Mouse (Mus musculus) left cerebral cortex, adult 18-20 months (tissue): Measurements from ENCODE around the gene Spsb1. TPM values are rescaled to one million over a fixed set of nuclear protein-coding genes. Genes with fewer than 3 reads are reported as not detected.

ENCODE experiments used
- DNase-seq, 2 experiments: peaks; one replicate each; pipeline ENCODE4 v3.0.0; 2021 to 2022; ENCODE audit warnings: low spot score in 2 of 2, mixed read lengths in 1 of 2
- total RNA-seq, 2 experiments: library from RNA; stranded (reverse); gene quantifications; 2 replicates each; pipeline ENCODE4 v1.2.3; 2021

The Spsb1 gene
- total RNA-seq, 2 experiments from 2014 or later = 11.1 to 13.8 TPM

DNA sequence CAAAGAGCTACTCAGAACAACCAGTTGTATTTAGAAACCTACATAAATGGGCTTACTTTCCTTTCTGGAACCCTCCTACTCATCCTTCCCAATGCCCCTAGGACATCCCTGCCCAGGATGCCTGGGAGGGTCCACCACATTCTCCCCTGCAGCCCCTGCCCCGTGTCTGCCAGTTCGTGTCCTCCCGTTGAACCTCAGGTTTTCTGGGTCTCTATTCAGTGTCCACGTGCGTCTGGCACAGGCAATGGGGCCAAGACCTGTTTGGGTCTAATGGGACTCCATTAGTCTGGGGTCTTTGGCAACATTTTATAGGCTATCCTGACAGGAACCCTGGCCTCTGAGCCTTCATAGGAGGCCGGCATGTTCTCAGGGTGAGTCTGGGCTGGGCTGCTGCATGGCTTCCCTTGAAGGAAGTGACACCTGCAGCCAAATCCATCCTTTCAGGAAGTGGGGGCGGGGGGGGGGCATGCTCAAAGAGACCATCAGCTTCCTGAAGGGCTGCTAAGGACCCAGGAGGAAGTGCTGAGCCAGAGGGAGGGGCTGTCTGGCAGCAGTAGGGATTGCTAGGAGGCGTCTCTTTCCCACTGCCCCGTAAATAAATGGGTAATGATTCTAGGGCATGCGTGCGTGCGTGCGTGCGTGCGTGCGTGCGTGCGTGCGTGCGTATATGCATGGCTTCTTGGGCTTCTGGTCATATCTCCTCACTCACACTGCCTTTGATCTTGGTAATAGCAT is 65.9 kb downstream of the Spsb1 start:
- no peak for DNase-seq

DNA sequence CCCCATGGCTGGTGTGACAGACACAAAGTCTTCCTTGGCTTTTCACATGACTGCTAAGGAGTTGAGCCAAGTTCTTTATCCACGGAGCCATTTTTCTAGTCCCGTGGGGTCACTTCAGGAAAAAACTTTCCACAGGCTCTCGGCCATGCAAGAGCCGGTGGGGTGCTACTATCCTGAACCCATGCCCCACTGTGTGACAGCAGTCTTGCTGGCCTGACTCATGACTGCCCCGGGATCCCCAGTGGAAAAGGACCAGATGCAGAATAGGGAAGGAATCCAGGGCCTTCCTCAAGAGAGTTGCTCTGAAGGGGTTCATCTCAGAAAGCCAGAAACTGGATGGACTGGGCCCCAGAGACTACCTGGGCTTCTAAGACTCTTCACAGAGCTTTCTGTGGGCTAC is 66.7 kb downstream of the Spsb1 start:
- DNase-seq = no peak

DNA sequence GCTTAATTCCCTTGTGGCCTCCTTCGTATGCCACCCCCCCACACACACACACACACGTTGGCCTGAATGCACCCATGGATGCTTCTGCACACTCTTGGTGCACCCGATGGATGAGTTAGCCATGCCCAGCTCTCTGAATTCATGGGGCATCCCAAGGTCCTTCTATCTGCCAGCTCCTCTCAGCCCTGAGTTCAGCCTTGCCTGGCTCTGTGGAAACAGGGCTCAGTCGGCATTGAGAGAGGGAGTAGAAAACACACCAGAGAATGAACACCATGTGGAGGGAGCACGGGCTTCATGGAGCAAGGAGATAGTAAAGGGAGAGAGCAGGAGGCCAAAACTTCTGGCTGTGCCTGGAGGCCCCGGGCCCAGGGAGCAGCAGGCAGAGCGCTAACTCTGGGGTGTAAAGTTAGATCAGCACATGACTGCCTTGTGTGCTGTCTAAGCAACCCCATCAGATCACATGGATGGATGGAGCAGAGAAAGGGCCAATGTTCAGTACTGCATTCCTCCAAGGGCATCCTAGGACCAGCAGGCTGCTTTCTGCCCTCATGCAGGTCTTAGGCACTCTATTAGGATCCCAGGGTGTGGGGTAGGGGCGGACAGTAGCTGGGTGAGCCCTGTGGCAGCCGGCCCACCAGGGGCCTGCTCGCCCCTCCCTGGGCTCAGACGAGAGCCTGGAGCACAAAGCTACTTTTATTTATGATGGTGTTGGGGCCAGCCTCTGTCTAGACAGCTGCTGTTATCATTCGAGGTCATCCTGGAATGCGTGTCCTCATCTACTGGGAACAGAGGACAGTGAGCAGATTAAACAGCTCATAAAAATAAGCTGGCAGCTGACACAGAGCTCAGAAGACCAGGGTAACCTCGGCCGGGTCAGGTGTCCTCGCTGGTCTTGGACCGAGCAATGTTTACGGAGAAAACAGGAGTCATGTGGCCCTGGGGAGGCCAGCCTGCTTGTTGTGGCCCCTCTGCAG is 68.3 kb downstream of the Spsb1 start:
- DNase-seq = no peak

DNA sequence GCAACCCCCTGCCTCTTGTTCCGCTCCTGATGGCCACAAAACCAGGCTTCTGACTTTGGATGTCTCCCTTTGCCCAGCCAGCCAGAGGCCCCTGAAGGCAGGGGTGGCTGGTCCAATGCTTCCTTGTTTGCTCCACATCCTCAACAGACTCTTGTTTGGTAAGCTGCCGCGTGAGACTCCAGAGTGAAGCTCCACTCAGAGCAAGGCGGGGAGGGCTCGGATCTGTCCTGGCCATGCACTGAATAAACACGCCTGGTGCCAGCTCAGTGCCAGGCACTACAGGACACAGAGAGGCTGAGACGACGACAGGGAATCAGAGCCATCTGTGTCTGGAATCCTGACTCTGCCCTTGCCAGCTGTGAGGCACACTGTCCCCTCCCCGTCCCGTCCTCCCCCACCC is 70.9 kb downstream of the Spsb1 start:
- peak in 1 of 2 experiments; percentile 23 for DNase-seq

DNA sequence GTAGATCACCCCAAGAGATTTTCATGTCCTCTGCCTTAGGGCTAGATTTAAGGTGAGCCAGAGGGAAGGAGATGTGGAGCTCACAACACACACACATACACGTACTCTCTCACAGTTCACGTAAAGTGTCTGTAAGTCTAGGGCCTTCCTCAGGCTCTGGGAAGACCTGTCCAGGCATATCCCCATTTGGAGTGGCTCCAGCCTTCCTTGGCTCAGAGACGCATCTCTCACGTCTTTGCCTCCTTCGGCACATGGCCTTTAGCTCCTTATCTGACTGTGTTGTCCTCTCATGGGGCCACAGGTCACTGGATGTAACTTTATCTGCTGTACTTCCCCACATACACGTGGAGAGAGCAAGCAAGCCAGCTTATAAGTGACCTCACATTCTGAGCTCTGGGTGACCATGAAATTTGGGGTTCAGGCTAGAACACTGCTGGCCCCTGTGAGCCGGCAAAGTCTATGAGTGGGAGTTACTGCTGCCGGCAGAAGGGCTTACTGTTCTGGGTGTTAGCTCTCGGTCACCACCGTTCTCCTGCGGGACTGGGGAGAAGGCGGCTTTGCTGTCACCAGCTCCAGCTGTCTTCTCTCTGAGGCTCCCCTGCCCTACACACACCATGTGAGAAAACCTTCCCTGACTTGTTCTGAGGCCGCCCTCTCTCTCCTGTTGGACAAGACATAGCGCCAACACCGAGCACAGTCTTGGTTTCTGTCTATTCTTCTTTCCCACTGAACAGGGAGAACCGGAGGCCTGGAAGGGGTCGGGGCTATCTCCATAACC is 72.5 kb downstream of the Spsb1 start:
- DNase-seq = no peak

DNA sequence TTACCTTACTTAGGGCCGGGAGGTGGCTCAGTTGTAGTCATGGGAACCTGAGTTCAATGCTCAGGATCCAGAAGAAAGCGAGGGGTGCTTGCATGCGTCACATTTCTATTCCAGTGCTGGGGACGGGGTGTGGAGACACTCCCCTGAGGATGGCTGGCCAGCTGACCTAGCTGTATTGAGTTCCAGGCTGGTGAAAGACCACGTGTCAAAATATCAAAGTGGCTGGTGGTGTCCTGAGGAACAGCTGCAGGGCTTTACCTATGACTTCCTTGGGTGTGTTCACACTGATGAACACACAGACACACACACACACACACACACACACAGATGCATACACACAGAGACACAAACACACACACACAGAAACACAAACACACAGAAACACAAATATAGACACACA is 73.9 kb downstream of the Spsb1 start:
- DNase-seq = no peak

DNA sequence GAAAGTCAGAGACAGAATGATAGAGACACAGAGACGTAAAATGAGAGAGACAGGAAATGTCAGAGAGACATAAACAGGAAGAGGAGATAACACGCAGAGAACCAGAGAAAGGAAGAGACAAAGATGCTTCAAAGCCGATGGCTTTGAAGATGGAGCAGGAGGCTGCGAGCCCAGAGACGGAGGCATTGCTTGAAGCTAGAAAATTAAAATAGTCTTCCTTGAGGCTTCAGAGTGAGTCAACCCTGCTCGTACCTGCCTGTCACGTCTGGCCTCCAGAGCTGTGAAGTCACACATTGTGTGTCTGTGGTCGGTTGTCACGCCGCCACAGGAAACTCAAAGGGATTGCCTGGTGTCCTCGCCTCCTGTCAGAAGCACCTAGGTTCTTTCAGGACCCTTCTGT is 74.9 kb downstream of the Spsb1 start:
- no peak for DNase-seq

DNA sequence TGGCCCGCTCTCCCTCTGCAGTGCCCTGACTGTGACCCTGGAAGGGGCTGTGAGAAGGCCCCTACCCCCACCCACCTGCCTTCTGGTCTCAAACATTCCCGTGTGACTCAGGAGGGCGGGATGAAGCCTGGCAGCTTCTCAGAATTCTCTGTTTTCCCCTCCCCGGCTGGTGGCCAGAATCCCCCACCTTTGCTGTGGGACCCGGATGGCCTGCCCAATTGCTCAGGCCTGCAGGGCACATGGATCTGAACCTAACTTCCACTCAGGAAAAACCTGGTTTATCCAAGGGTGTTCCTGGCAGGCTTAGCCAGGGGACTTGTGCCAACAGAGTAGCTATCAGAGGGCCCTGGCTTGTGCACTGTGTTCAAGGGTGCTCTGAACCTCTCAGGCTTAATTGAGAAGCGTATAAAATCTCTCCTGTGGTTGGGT is 76.8 kb downstream of the Spsb1 start:
- no peak for DNase-seq

DNA sequence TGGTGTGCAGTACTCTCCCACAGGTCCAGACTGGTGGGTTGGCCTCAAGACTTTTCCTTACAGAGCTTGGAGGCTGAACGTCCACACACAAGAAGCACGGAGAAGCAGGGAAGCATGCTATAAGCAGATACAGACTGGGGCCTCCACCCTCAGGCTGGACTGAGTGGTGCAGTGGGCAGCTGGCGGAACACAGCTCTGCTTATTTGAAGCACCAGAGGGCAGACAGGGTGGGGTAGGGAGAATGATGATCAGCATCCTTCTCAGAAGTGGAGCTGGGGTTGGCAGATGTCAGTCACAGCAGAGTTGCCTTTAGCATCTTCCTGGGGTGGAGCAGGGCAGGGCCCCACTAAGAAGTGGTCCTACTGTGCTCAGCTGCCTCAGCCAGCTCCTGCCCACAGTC is 77.6 kb downstream of the Spsb1 start:
- no peak for DNase-seq

DNA sequence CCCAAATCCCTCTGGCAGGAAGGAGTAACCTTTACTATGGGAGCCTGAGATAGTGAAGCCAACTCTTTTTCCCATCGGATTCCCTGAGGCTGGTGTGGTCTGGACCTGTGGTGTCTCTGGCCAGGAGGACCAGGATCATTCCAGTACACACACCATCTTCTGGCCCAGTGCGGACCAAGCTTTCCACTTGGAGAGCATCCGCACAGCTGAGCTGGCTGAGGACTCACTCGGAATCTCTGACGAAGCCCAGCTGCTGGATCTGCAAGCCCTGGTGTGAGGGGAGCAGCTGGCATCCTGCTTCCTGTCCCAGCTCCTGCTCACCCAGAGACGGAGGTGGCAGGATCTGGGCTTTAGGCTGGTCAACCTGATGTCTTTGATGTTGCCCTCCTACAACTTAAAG is 78.1 kb downstream of the Spsb1 start:
- no peak for DNase-seq

DNA sequence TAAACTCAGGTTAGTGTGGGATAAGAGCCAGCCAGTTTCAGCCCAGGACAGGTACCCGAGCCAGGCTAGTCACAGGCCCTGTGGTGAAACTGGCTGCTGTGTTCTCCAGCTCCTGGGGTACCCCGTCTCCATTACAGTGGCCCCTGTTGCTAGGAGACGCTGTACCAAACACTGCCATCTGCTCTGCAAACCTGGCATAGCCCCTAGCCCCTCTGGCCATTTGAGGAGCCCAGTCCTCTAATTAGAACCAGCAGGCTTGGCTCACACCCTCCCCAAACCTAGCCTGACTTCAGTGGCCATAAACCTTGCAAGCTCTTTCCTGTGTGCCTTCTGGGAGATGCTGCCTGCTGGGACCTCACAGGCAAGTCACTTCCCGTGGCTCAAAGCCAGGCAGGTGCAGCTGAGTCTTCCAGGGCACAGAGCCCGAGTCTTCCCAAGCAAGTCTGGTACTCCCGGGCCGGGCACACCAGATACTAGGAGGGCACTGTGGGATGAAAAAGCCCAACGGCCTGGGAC is 78.8 kb downstream of the Spsb1 start:
- DNase-seq = no peak

DNA sequence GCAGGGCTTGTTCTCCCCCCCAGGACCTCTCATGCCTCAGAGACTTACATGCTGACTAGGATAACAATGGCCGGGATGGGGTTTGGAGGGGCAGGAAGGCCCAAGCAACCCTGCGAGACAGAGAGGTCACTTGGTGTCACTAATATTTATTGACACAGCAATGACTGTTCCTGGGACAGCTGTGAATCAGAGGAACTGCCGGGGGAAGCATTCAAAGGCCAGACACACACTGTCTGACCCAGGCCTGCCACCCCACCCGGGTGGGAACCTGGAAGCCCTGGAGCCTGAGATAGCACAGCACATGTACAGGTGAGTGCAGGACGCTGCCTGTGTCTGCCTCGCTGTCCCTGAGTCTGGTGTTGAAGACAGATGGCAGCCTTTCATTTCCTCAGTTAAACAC is 79.5 kb downstream of the Spsb1 start:
- no peak for DNase-seq

DNA sequence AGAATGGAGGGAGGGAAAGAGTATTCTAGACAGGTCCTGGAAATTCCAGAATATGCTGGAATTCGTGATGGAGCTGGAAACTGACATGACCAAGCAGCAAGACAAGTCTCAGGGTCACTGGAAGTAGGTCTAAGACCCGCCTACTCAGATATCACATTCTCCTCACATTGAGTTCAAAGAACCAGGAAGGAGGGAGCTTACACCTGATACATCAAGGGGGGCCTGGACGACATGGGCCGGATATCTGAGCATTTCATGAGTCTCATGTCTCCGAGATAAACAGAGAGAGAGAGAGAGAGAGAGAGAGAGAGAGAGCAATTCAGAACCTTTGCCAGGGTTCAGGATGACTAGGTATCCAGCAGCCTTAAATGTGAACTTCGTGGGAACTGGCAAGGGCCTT is 82.6 kb downstream of the Spsb1 start:
- no peak for DNase-seq

DNA sequence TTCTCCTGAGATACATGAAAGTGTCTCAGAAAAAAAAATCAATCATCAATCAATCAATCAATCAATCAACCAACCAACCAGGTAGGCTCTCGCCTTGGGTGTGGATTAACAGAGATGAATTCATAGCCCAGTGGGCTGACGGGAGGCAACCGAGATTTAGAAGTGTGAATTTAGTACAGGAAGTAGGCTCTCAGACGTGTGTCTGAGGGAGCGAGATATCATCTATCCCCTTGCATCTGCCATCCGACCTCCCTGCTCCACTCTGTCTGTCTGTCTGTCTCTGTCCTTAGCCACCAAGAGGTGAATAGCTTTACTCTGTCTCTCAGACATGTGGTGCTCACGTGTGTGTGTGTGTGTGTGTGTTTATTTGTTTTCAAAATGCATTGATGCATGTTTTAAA is 83.3 kb downstream of the Spsb1 start:
- DNase-seq = no peak

DNA sequence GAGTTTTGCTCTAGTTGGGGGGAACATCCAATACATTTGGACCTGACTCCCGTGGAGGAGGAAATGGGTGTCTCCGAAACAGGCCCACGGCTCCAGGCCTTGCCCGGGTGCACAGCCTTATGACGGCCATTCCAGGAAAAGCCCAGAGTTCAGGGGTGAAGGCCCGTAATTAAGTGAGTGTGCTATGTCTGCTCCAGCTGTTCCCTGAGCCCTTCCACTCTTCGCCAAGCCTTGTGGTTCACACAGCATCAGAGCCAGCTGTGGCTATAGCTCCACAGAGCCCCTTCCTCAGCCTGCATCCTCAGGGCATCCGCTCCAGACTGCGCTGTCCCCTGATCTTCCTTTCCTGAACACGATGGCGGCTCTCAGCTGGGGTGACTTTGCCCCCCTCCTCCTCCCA is 83.8 kb downstream of the Spsb1 start:
- DNase-seq = no peak

DNA sequence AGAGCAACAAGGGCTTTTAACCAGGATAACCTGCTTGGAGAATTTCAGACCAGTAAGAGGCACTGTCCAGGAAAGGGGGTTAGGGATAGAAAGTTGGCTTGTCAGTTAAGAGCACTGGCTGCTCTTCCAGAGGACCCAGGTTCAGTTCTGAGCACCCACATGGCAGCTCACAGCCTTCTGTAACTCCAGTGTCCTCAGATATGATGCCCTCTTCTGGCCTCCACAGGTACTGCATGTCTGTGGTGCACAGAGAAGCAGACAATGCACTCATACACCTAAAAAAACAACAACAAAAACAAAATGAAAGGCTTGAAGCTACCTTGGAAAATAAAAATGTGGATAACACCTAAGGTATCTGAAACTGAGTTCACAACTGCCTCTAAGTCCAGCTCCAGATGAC is 84.4 kb downstream of the Spsb1 start:
- no peak for DNase-seq

DNA sequence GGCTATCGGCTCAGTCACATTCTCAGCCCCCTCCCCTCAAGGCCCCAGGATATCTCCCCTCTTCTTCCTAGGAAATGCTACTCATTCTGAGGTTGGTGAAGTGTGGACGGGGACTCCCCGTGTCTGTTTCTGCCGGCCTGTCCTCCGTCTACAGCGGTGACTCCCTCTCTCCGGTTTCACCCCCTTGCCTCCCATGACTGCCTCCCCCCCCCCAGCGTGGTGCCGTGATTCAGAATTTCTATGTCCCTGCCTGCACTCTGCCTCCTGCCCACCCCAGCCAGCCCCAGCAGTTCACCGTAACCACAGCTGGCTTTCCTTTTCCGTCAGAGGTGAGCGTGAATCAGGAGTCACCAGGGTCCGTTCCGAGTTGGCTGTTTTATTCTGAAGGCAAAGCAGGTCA is 86.1 kb downstream of the Spsb1 start:
- DNase-seq = no peak

DNA sequence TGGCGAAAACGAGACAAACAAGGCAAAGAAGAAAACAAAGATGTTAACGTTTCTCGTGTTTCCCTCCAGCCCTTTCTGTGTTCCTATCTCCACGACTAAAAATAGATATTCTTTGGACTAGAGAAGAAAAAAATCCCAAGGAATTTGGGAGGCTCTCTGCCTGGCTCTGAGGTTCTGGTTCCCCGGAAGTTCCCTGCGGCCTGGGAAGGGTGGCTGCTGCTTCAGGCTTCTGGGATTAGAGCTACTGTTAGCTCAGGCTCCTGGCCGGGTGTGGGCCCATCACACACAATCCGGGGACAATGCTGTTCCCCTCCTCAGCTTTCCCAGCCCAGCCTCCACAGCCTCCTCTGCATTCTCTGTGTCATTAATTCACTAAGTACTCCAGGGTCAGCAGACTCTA is 86.8 kb downstream of the Spsb1 start:
- no peak for DNase-seq

DNA sequence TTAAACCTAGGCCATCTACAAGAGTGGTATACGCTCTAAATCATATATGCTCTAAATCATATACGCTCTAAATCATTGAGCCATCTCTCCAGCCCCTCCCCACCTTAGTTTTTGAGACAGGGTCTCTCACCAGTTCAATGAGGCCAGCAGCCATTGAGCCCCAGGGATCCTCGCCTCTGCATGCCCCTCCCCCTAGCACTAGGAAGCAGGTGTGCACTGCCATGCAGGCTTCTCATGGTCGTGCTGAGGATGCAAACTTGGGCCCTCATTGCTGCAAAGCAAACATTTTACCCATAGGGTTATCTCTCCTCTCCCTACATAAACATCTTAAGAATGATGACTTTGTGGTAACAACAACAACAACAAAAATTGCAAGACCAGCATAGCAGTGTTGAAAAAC is 87.5 kb downstream of the Spsb1 start:
- DNase-seq = no peak

DNA sequence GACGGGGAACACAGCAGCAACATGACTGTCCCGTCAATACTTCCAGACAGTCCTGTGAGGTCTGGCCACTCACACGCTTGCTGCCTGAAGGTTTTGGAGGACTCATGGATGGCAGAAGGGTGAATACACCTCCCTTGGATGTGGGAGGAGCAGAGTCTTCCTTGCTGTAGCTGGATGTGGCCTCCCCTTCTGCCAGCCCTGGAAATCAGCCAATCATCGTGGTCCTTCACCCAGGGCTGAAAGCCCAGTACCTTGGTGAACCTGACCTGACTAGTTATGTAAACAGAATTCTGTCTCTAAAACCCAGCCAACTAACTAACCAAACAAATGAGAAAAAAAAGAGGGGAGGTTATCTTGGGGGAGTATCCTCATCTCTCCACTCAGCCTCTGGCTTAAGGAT is 90.4 kb downstream of the Spsb1 start:
- DNase-seq = no peak

DNA sequence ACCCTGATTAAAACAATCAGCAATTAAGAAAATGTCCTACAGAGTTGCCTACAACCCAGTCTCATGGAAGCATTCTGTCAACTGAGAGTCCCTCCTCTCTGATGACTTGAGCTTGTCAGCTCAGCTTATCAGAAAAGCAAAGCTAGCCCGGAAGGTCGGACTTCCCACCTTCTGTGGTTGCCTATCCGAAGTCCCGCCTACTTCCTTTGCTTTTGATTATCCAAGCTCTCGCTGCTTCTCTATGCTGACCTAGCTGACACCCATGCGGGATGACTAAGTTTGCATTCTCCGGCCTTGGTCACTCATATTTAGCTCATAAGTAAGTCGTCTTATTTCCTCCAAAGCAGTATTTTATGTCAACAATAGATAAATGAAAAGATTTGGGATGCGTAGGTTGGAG is 91.3 kb downstream of the Spsb1 start:
- no peak for DNase-seq
